Mouse (Mus musculus) cortical plate, adult 2 months (tissue): ENCODE results near the gene 1700029P11Rik.

Experiments
- CTCF ChIP-seq: fragments of 200-500 bp; IDR thresholded peaks from 2 replicates; pipeline ENCODE4 v1.5.1; 2011; ENCODE audit warnings: mild to moderate bottlenecking, control low read depth, low read length; ENCODE audit not compliant: insufficient read depth; ENCODE audit errors: extremely low read depth
- POLR2A ChIP-seq: fragments of 200-500 bp; IDR thresholded peaks from 2 replicates; pipeline ENCODE4 v1.6.1; 2011; ENCODE audit warnings: mild to moderate bottlenecking, low read length, control low read depth; ENCODE audit not compliant: insufficient read depth; ENCODE audit errors: extremely low read depth

- TF ChIP-seq CTCF = no peak
- TF ChIP-seq POLR2A = no peak
Measured at GRCm38 (mm10) chr15:82016830-82017229, 36.5 kb downstream of the 1700029P11Rik start.
